Mouse (Mus musculus) stomach, embryonic 16.5 days (tissue): ENCODE results near the gene Bpifa5. TPM values are rescaled to one million over a fixed set of nuclear protein-coding genes. Genes with fewer than 3 reads are reported as not detected.

Experiments used
- ATAC-seq: fragments of 200-750 bp; cut with Nextera tagmentation; 2 replicates; pipeline ENCODE4 v1.8.0; 2017; ENCODE audit warnings: moderate number of reproducible peaks, moderate TSS enrichment; ENCODE audit not compliant: insufficient read depth, low FRiP score
- H3K27ac ChIP-seq: fragments of 300-500 bp; sonication (generic); 2 replicates; pipeline ENCODE4 v1.5.1; 2014; ENCODE audit warnings: low read length
- H3K27me3 ChIP-seq: fragments of 300-500 bp; sonication (generic); 2 replicates; pipeline ENCODE4 v1.6.1; 2014; ENCODE audit warnings: low read length, control low read depth, mixed read lengths; ENCODE audit not compliant: control insufficient read depth, insufficient read depth
- H3K36me3 ChIP-seq: fragments of 300-500 bp; sonication (generic); 2 replicates; pipeline ENCODE4 v1.6.1; 2014; ENCODE audit warnings: low read length; ENCODE audit not compliant: control insufficient read depth, insufficient read depth
- H3K4me1 ChIP-seq: fragments of 300-500 bp; sonication (generic); 2 replicates; pipeline ENCODE4 v1.6.1; 2014; ENCODE audit warnings: low read length, control low read depth, mixed read lengths; ENCODE audit not compliant: control insufficient read depth, insufficient read depth
- H3K4me2 ChIP-seq: fragments of 300-500 bp; sonication (generic); 2 replicates; pipeline ENCODE4 v1.6.1; 2014; ENCODE audit warnings: low read depth, low read length, mixed read lengths
- H3K4me3 ChIP-seq: fragments of 300-500 bp; sonication (generic); replicated peaks from 2 replicates; pipeline ENCODE4 v1.5.1; 2014; ENCODE audit warnings: mild to moderate bottlenecking, low read length
- H3K9ac ChIP-seq: fragments of 300-500 bp; sonication (generic); 2 replicates; pipeline ENCODE4 v1.6.1; 2014; ENCODE audit warnings: low read length
- H3K9me3 ChIP-seq: fragments of 300-500 bp; sonication (generic); replicated peaks from 2 replicates; pipeline ENCODE4 v1.6.1; 2016; ENCODE audit warnings: low read length, control low read depth; ENCODE audit not compliant: control insufficient read depth
- WGBS: fragments of 180-500 bp; shearing (Covaris S2); extraction: QIAGEN DNeasy Blood & Tissue Kit; methylation state at CpG from one replicate; pipeline ENCODE4 v1.1.7; 2014; 5-methylcytosine and 5-hydroxymethylcytosine counted together
- polyA plus RNA-seq: library from polyadenylated mRNA; unstranded; fragments of >200 nt; fragmentation: Nextera tagmentation; extraction: Ambion mirVana; gene quantifications from 2 replicates; pipeline ENCODE4 v1.2.1, GENCODE M21; 2015

Gene Bpifa5
- polyA plus RNA-seq, 1 experiment from 2014 or later: not detected

GRCm38 (mm10) chr2:154192141-154192540, 29.7 kb downstream of the Bpifa5 start:
- Histone ChIP-seq H3K9me3 (no peaks in the 10 kb centered on the region), H3K4me1 (no peaks in the 10 kb centered on the region), H3K27ac (peak overlapping the region; percentile 15), H3K36me3 (no peaks in the 10 kb centered on the region), H3K9ac (no peak overlapping the region), H3K4me2 (peak overlapping the region; percentile 36; the same call in 1 of the 2 replicates), H3K4me3 (peak overlapping the region; percentile 28; the same call in 1 of the 2 replicates), H3K27me3 (no peaks in the 10 kb centered on the region)
- WGBS: 64% methylated on average over 2 of the region's 2 CpGs
- no peak for ATAC-seq

- ATAC-seq: no peak
- Histone ChIP-seq H3K9ac (peak overlapping the region; percentile 28; the same call in 1 of the 2 replicates), H3K27me3 (no peaks in the 10 kb centered on the region), H3K4me2 (peak overlapping the region; percentile 36; the same call in 1 of the 2 replicates), H3K4me1 (no peaks in the 10 kb centered on the region), H3K9me3 (no peaks in the 10 kb centered on the region), H3K36me3 (no peaks in the 10 kb centered on the region), H3K4me3 (peak overlapping the region; percentile 14), H3K27ac (peak overlapping the region; percentile 56; the same call in 1 of the 2 replicates)
- 85% methylated on average over 4 of the region's 4 CpGs for WGBS
These were observed 30.7 kb downstream of the Bpifa5 start for GRCm38 (mm10) chr2:154193071-154193470.

- H3K4me2 ChIP-seq: peak overlapping the region; percentile 36; the same call in 1 of the 2 replicates
- 56% methylated on average over 5 of the region's 5 CpGs for WGBS
- ATAC-seq: peak; percentile 71
These were observed 31.6 kb downstream of the Bpifa5 start for GRCm38 (mm10) chr2:154193994-154194504.

GRCm38 (mm10) chr2:154197036-154197435, 34.6 kb downstream of the Bpifa5 start:
- H3K27me3 ChIP-seq: no peaks in the 10 kb centered on the region
- no peak overlapping the region for H3K9ac ChIP-seq
- no peaks in the 10 kb centered on the region for H3K9me3 ChIP-seq
- WGBS: 87% methylated on average over 9 of the region's 9 CpGs
- no peak overlapping the region for H3K4me2 ChIP-seq
- H3K4me1 ChIP-seq: no peaks in the 10 kb centered on the region
- no peak overlapping the region for H3K27ac ChIP-seq
- ATAC-seq: no peak
- H3K36me3 ChIP-seq: no peaks in the 10 kb centered on the region
- no peak overlapping the region for H3K4me3 ChIP-seq

More at GRCm38 (mm10) chr2:154193994-154194504, 31.6 kb downstream of the Bpifa5 start:
- H3K9me3 ChIP-seq: no peaks in the 10 kb centered on the region
- H3K27me3 ChIP-seq: no peaks in the 10 kb centered on the region
- H3K9ac ChIP-seq: no peak overlapping the region
- peak overlapping the region; percentile 56 for H3K27ac ChIP-seq
- H3K4me3 ChIP-seq: no peak overlapping the region
- no peaks in the 10 kb centered on the region for H3K36me3 ChIP-seq
- no peaks in the 10 kb centered on the region for H3K4me1 ChIP-seq

GRCm38 (mm10) chr2:154204630-154205029, 42.2 kb downstream of the Bpifa5 start:
- Histone ChIP-seq H3K27ac (no peak overlapping the region), H3K4me2 (no peak overlapping the region)
- 89% methylated on average over 4 of the region's 4 CpGs for WGBS

GRCm38 (mm10) chr2:154206908-154207307, 44.5 kb downstream of the Bpifa5 start:
- Histone ChIP-seq H3K36me3 (no peaks in the 10 kb centered on the region), H3K4me1 (no peaks in the 10 kb centered on the region), H3K4me2 (no peak overlapping the region), H3K9me3 (no peaks in the 10 kb centered on the region), H3K27ac (no peak overlapping the region), H3K9ac (no peak overlapping the region), H3K27me3 (no peaks in the 10 kb centered on the region), H3K4me3 (no peak overlapping the region)
- WGBS: 59% methylated on average over 7 of the region's 7 CpGs
- ATAC-seq: no peak

More at GRCm38 (mm10) chr2:154204630-154205029, 42.2 kb downstream of the Bpifa5 start:
- Histone ChIP-seq H3K27me3 (no peaks in the 10 kb centered on the region), H3K9ac (no peak overlapping the region), H3K4me3 (no peak overlapping the region), H3K36me3 (no peaks in the 10 kb centered on the region), H3K9me3 (no peaks in the 10 kb centered on the region), H3K4me1 (no peaks in the 10 kb centered on the region)
- no peak for ATAC-seq

GRCm38 (mm10) chr2:154209112-154209511, 46.7 kb downstream of the Bpifa5 start:
- ATAC-seq: no peak

GRCm38 (mm10) chr2:154211121-154211520, 48.7 kb downstream of the Bpifa5 start:
- Histone ChIP-seq H3K27ac (no peak overlapping the region), H3K9ac (no peak overlapping the region), H3K36me3 (no peaks in the 10 kb centered on the region), H3K4me2 (no peak overlapping the region), H3K4me3 (no peak overlapping the region), H3K4me1 (no peaks in the 10 kb centered on the region), H3K27me3 (no peaks in the 10 kb centered on the region), H3K9me3 (no peaks in the 10 kb centered on the region)
- WGBS: 39% methylated on average over 1 of the region's 1 CpGs
- no peak for ATAC-seq

More at GRCm38 (mm10) chr2:154209112-154209511, 46.7 kb downstream of the Bpifa5 start:
- no peak overlapping the region for H3K27ac ChIP-seq
- H3K4me1 ChIP-seq: no peaks in the 10 kb centered on the region
- no peak overlapping the region for H3K9ac ChIP-seq
- H3K4me3 ChIP-seq: no peak overlapping the region
- WGBS: 10% methylated on average over 3 of the region's 3 CpGs
- no peaks in the 10 kb centered on the region for H3K9me3 ChIP-seq
- no peak overlapping the region for H3K4me2 ChIP-seq
- no peaks in the 10 kb centered on the region for H3K36me3 ChIP-seq
- no peaks in the 10 kb centered on the region for H3K27me3 ChIP-seq

GRCm38 (mm10) chr2:154211881-154212280, 49.5 kb downstream of the Bpifa5 start:
- Histone ChIP-seq H3K27ac (no peak overlapping the region), H3K9ac (no peak overlapping the region), H3K27me3 (no peaks in the 10 kb centered on the region), H3K4me2 (no peak overlapping the region), H3K4me1 (no peaks in the 10 kb centered on the region), H3K36me3 (no peaks in the 10 kb centered on the region), H3K4me3 (no peak overlapping the region), H3K9me3 (no peaks in the 10 kb centered on the region)
- WGBS: 86% methylated on average over 4 of the region's 4 CpGs
- ATAC-seq: no peak
